Mouse (Mus musculus): ENCODE data around the gene Ly6g6e.

- TF ChIP-seq POLR2A (IDR thresholded peaks at IDR 0.05; ENCODE audit: extremely low read depth, insufficient read depth, low read length) (no peak), CTCF (IDR thresholded peaks at IDR 0.05; ENCODE audit: low read depth, low read length) (no peak)
Measured at GRCm38 (mm10) chr17:35088151-35088550, 11.4 kb downstream of the Ly6g6e start.

Measured in liver, adult 2 months (tissue).